Mouse (Mus musculus): Measurements from ENCODE around the gene Kif5a.

DNA sequence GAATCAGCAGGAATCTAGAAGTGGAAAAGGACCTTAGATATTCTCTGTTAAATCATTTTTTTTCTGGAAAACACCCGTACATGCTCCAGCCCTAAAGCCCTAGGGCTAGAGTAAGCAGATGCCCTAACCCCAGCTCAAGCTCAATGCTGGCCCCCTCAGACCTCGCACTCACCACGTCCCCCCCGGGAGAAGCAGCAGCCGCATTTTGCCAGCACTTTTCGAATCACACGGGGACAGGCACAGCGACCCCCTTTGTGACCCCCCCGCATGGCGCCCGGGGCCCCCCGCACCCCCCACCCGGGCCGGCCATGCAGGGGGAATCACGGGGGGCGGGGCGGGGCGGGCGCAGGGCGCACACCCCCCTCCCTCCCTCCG is 75.1 kb downstream of the Kif5a start:
- no peak for TF ChIP-seq CTCF (IDR thresholded peaks at IDR 0.05; ENCODE audit: low read depth, low read length)
- no peak for TF ChIP-seq GATA1 (IDR thresholded peaks at IDR 0.05; ENCODE audit: borderline replicate concordance, low read length)
